Mouse (Mus musculus) embryonic fibroblast, embryonic 13.5 days (primary cell): Measurements from ENCODE around the gene Zfp511.

ENCODE experiments used
- CTCF ChIP-seq: IDR thresholded peaks from 2 replicates; pipeline ENCODE4 v1.5.1; 2011; ENCODE audit warnings: mild to moderate bottlenecking, control low read depth, low read length, moderate library complexity, borderline replicate concordance; ENCODE audit not compliant: insufficient read depth
- POLR2A ChIP-seq: IDR thresholded peaks from 2 replicates; pipeline ENCODE4 v1.6.1; 2011; ENCODE audit warnings: low read depth, mild to moderate bottlenecking, control low read depth, low read length, moderate library complexity

GRCm38 (mm10) chr7:140042728-140043127 lies 6.5 kb downstream of the Zfp511 start:
- TF ChIP-seq CTCF (no peak), POLR2A (no peak)
